ENCODE assay signal across 9 mouse cellular contexts in the genomic region with DNA sequence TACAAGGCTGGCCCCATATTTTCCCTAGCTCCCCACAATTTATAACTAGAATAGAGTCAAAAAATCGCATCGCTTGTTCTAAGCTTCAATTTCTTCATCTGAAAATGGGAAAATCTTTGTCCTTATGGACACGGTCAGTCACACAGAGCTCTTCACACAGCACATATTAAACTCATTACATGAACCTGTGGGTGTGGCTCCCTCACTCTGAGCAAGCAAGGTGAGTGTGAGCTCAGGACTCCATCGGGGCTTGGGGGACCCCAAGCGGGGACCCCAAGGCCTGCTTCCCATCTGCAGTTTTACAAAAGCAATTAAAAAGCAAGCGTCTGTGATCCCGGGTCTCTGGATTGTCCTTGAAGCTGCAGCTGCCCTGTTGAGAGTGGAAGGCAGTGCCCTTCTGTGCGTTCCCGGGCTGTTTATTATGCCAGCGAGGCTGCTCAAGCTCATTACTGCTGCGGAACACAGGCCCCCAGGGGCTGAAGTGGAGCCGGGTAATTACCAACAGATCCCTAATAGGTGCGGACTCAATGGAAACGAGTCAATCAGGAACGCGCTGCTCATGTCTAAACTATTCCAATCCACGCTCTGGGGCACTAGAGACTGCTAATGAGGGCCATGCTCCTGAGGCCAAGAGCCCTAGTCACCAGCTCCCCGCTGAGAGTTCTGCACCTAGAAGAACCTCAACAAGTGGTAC.
DNase-seq lines count a peak whose midpoint lies in the region; ATAC-seq and TF ChIP-seq lines count a peak whose summit lies in the region.
"Had no signal": no experiment of that assay in that cellular context is flagged by ENCODE, and none has a peak within 500 bp of the region (broad histone marks: within the 10 kb centered on the region; RNA-seq: fewer than 3 reads in every experiment).

No protein-coding gene starts in this region.

- H3K9me3 ChIP-seq in neural tube, embryonic 11.5 days (ENCODE audit: control insufficient read depth, low read length), result no peaks in the 10 kb centered on the region
- H3K9me3 ChIP-seq: G1E had no signal

- no peaks in the 10 kb centered on the region for H3K27me3 ChIP-seq in neural tube, embryonic 11.5 days (ENCODE audit: control insufficient read depth, insufficient read depth, low read length)
- H3K27me3 ChIP-seq in thymus, adult 2 months (ENCODE audit: control insufficient read depth, insufficient read depth, low read length), result no peaks in the 10 kb centered on the region

- TF ChIP-seq CTCF in thymus, adult 2 months (IDR thresholded peaks at IDR 0.05; ENCODE audit: borderline replicate concordance, control insufficient read depth, extremely low read depth, insufficient read depth, low read length, poor library complexity), result no peak

- H3K4me1 ChIP-seq in neural tube, embryonic 11.5 days (ENCODE audit: control insufficient read depth, insufficient read depth, low read length), result no peaks in the 10 kb centered on the region
- no peaks in the 10 kb centered on the region for H3K4me1 ChIP-seq in thymus, adult 2 months (replicated peaks; ENCODE audit: control insufficient read depth, insufficient read depth, low read length)

- no peak overlapping the region for H3K9ac ChIP-seq in neural tube, embryonic 11.5 days (ENCODE audit: low read length)

- whole genome bisulfite sequencing in neural tube, embryonic 11.5 days, result 55% methylated on average over 18 of the region's 18 CpGs
- 88% methylated on average over 18 of the region's 18 CpGs for WGBS in thymus, adult 2 months

- no peak overlapping the region for H3K27ac ChIP-seq in neural tube, embryonic 11.5 days (ENCODE audit: low read depth, low read length)
- no peak overlapping the region for H3K27ac ChIP-seq in thymus, adult 2 months (ENCODE audit: control insufficient read depth, insufficient read depth, low read length)

- H3K4me2 ChIP-seq in neural tube, embryonic 11.5 days (ENCODE audit: low read depth), result no peak overlapping the region

- no peaks in the 10 kb centered on the region for H3K36me3 ChIP-seq in neural tube, embryonic 11.5 days (ENCODE audit: control insufficient read depth, insufficient read depth, low read length)
- H3K36me3 ChIP-seq in thymus, adult 2 months (ENCODE audit: control insufficient read depth, insufficient read depth, low read length), result no peaks in the 10 kb centered on the region
- H3K36me3 ChIP-seq: G1E had no signal

- DNase-seq in neural tube, embryonic 11.5 days (ENCODE audit: low spot score), result peak; percentile 51
- no peak for DNase-seq in neural tube, embryonic 10.5 days (ENCODE audit: extremely low spot score, low spot score)
- peak; percentile 82 for DNase-seq in forelimb bud, embryonic 11.5 days (ENCODE audit: low read depth, low spot score)
- peak; percentile 42 to 63 for DNase-seq in layer of hippocampus, postnatal 36 days
- peak; percentile 11 for DNase-seq in right cerebral cortex, postnatal 25 days
- no peak for DNase-seq in urinary bladder, postnatal 25 days (ENCODE audit: low spot score)
- no peak for DNase-seq in thymus, adult 2 months

- no peak overlapping the region for H3K4me3 ChIP-seq in neural tube, embryonic 11.5 days (ENCODE audit: low read depth, low read length)
- no peak overlapping the region for H3K4me3 ChIP-seq in thymus, adult 2 months (ENCODE audit: control insufficient read depth, insufficient read depth, low read length)

- no peak for TF ChIP-seq POLR2A in thymus, adult 2 months (IDR thresholded peaks at IDR 0.05; ENCODE audit: control insufficient read depth, extremely low read depth, insufficient read depth, low read length, poor library complexity)

- peak; percentile 69 for ATAC-seq in neural tube, embryonic 11.5 days (ENCODE audit: insufficient read depth, low FRiP score, low TSS enrichment)
- no peak for ATAC-seq in megakaryocyte, adult 5-6 weeks (ENCODE audit: poor library complexity, severe bottlenecking)

Comparison
In these comparisons a context has a peak if more than half of its experiments do, and no peak if none do; other contexts are left out.
1. DNase-seq: peak in neural tube, embryonic 11.5 days (single experiment), forelimb bud, embryonic 11.5 days (single experiment), layer of hippocampus, postnatal 36 days (2 of 2) and right cerebral cortex, postnatal 25 days (single experiment); none in neural tube, embryonic 10.5 days (single experiment), urinary bladder, postnatal 25 days (single experiment) and thymus, adult 2 months (single experiment).